Mouse (Mus musculus) lung, adult 2 months (tissue): ENCODE measurements at regions not wholly inside any gene's neighbourhood (a gene's known extent, or its start where the extent isn't known, plus 50 kb on each side); places are given as distances from the start of the nearest gene placed in this dataset.

Experiments used
- DNase-seq: peaks from one replicate; pipeline ENCODE4 v3.0.0; 2022
- H3K4me1 ChIP-seq: fragments of 200-500 bp; 2 replicates; pipeline ENCODE4 v1.6.1; 2011; ENCODE audit warnings: low read length; ENCODE audit not compliant: control insufficient read depth, insufficient read depth
- H3K4me3 ChIP-seq: fragments of 200-500 bp; replicated peaks from 2 replicates; pipeline ENCODE3; 2011; ENCODE audit warnings: low read depth, mild to moderate bottlenecking, control low read depth, low read length; ENCODE audit errors: extremely low read depth
- CTCF ChIP-seq: fragments of 200-500 bp; IDR thresholded peaks from 2 replicates; pipeline ENCODE4 v1.5.1; 2011; ENCODE audit warnings: mild to moderate bottlenecking, low read length, control low read depth; ENCODE audit not compliant: insufficient read depth
- POLR2A ChIP-seq: fragments of 200-500 bp; IDR thresholded peaks from 2 replicates; pipeline ENCODE4 v1.6.1; 2011; ENCODE audit warnings: low read depth, mild to moderate bottlenecking, control low read depth, low read length, borderline replicate concordance; ENCODE audit errors: extremely low read depth
- WGBS: fragments of 180-500 bp; shearing (Covaris S2); methylation state at CpG from one replicate; pipeline ENCODE4 v1.1.7; 2018; 5-methylcytosine and 5-hydroxymethylcytosine counted together

DNA sequence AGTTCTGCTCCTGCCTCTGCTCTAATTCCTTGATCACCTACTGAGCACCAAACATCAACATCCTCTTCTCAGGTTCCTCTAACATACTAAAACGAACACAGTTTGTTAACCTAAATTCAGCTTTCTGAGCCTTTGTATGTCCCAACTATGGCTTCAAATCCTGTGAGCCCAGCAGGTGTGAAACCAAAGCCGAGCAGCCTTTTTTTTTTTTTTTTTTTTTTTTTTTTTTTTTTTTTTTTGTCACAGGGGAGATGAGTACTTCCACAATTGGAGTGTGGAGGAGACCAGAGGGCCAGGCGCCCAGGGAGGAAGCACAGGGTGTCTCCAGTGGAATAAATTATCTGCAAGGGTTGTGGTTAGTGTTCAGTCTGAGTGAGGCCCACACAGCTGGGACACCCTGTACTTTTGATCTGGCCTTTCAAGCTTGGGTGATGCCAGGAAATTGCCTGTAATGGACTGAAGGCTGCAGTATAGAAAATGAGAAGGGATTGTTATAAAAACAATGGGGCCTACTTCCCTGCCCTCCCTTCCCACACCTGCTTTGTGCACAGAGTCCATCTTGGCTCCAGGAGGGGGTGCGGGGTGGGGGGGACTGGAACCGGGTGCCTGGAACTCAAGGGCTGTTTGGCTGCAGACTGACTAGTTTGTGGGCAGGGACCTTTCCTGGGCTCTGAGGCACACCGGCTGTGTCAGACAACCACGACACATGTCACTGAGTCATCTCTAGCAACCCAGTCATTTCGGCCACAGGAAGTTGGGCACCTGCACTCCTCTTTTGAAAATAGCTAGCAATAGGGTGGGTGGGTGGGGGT, 341.5 kb upstream of the Id2 start:
- no peak for DNase-seq
- 50% methylated on average over 8 of the region's 8 CpGs for WGBS
- TF ChIP-seq CTCF (no peak), POLR2A (no peak)
- Histone ChIP-seq H3K4me3 (no peak overlapping the region), H3K4me1 (no peaks in the 10 kb centered on the region)

DNA sequence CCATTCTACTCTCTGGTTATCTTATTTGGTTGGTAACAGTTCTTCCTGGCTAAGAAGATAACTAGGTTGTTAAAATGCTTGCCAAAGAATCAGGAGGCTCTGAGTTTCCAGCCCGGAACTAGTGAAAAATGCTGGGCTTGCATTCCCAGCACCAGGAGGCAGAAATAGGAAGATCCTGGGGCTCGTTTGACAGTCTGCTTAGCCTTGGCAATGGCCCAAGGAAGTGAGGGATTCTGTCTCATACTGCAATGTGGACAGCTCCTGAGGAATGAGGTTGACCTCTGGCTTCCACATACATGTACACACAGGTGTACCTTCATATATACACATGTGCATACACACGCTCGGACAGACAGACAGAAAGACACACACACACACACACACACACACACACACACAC, 340.6 kb upstream of the Id2 start:
- WGBS, result 62% methylated on average over 4 of the region's 4 CpGs
- no peaks in the 10 kb centered on the region for H3K4me1 ChIP-seq
- TF ChIP-seq CTCF (no peak), POLR2A (no peak)
- no peak for DNase-seq
- H3K4me3 ChIP-seq, result no peak overlapping the region

DNA sequence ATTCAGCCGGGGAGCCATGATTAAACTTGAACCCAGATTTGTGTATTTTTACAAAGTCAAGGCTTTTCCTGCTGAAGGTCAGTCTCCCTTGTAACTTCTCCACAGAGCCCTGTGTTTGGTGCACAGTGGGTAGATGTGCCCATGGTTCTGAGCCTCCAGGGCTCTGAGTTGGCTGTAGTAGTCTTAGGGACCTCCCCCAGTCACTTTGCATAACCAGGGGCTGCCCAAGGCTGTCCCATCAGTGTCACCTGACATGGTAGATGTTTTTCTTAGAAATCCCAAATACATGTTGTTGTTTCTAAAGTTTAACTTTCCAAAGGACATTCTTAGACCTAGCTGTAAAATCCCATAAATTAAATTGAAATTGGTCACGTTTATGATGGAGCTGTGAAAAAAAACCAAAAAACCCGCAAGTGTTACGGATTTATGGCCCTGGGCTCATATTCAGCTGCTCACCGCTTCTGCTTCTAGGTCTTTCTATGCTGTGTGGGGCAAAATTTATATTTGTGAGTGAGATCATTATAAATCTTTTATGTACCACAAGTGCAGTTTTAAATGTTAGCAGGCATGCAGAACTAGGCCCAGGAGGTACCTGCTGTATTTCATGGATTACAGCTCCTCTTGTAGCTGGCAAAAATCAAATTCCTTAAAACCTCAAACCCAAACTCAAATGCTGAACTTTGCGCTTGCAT, 339.4 kb upstream of the Id2 start:
- Histone ChIP-seq H3K4me1 (no peaks in the 10 kb centered on the region), H3K4me3 (no peak overlapping the region)
- no peak for DNase-seq
- TF ChIP-seq CTCF (no peak), POLR2A (no peak)
- WGBS, result 90% methylated on average over 6 of the region's 6 CpGs

DNA sequence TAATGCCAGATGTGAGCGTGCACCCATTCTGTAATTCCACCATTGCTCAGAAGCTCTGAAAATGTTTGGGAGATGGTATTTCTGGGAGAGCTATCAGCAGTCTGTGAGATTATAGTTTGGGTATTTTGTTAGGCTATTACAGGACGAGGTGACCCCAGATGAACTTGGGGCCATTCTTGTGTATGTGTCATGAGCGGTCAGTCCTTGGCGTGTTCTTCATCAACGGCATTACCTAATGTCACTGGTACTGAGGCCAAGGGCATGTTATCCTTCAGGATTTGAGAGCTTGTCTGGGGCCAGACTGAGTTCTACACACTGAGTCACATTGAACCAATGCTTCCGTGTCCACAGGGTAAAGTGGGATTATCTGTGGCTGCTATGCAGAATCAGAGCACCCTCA, 335.9 kb upstream of the Id2 start:
- 91% methylated on average over 6 of the region's 6 CpGs for WGBS
- Histone ChIP-seq H3K4me1 (no peaks in the 10 kb centered on the region), H3K4me3 (no peak overlapping the region)
- DNase-seq, result no peak
- TF ChIP-seq CTCF, result no peak
- TF ChIP-seq POLR2A, result no peak

DNA sequence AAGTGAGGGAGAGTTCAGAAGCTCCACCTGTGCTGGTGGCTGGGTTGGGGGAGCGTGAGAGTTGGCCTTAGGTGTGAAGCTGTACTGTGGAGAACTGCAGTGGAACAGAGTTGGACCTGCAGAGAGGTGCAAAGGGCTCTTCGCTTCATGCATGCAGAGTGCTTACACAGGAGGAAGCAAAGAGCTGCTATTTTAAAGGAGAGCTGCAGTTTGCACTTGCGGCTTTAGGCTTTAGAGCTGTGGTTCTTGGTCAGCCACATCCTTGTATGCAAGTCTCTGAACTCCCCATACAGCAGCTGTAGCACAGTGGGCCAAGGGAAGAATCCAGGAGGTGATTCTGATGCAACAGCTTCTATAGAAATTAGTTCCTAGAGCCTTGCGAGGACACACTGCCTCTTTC, 334.0 kb upstream of the Id2 start:
- H3K4me1 ChIP-seq, result no peaks in the 10 kb centered on the region
- 87% methylated on average over 4 of the region's 4 CpGs for WGBS

DNA sequence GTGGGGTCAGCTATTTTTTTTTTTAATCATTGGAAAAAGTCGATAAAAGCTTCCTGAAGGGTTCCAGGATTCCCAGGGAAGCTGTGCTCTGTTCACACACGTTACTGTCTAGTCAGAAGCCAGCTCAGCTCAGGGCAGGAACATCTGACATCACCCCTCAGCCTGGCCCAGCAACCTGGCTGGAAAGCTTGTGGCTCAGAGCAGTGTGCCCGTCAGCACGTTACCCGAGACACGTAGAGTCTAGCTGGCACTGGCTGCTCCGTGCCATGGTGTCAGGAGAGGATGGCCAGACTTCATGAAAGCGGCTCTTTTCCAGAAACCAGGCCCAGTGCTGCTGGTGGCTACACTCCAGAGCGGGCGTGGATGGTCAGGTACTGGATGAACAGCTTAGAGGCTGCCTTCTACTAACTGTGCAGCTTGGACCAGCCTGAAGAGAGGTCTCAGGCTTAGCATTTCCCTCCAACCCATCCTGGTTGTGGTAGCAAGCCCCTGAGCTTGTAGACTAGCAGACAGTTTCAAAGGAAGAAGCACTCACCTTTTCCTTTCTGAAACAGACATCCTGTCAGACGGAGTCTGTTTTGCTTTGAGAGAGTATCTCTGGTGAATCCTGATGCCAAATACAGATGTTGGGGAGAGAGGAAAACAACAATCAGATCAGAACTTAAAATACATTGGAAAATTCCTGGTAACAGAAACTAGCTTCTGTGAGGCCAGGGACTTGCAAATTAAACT, 331.1 kb upstream of the Id2 start:
- Histone ChIP-seq H3K4me1 (no peaks in the 10 kb centered on the region), H3K4me3 (no peak overlapping the region)
- WGBS, result 77% methylated on average over 11 of the region's 11 CpGs
- DNase-seq, result no peak
- no peak for TF ChIP-seq CTCF
- TF ChIP-seq POLR2A, result no peak

More for the DNA sequence above, 334.0 kb upstream of the Id2 start:
- no peak overlapping the region for H3K4me3 ChIP-seq
- DNase-seq, result no peak
- TF ChIP-seq CTCF, result no peak

DNA sequence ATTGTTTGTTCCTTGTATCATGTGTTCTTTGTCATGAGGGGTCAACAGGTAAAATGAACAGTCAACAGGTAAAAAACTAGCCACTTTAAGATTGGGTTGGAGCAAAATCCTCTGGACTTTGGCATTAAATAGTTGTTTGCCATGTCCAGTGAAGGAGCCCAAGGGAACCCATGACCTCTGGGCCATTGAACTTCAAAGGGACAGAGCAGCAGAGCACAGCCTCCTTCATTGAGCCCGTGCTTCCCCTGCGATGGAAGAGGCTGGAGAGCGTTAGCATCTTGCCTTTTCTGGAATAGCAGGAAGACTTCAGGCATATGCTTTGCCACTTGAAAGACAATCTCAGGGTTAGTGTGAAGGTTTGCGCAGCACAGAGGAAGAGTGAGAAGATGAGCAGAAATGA, 320.4 kb upstream of the Id2 start:
- no peak overlapping the region for H3K4me3 ChIP-seq
- TF ChIP-seq CTCF (no peak), POLR2A (no peak)

DNA sequence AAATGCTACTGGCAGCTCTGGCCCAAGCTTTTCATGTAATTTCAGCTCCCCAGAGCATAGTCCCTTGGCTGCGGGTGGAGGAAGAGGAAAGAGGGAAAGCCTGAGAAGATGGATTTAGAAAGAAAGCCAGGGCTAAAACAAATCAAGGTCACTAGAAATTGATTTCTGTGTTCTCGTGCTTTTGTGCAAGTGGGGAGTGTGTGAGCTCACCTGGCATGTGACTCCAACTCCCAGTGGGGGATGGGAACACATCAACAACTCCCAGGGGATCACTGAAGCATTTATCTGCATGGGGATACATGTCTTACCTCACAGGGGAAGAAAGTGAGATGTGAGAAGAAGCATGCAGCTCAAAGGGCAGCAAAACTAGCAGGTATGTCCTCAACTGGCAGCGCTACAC, 319.6 kb upstream of the Id2 start:
- no peak overlapping the region for H3K4me3 ChIP-seq
- H3K4me1 ChIP-seq, result no peaks in the 10 kb centered on the region; the same call in 1 of the 2 replicates
- no peak for DNase-seq
- TF ChIP-seq CTCF (no peak), POLR2A (no peak)
- 78% methylated on average over 3 of the region's 3 CpGs for WGBS

More for the DNA sequence above, 320.4 kb upstream of the Id2 start:
- 82% methylated on average over 4 of the region's 4 CpGs for WGBS
- no peak for DNase-seq
- H3K4me1 ChIP-seq, result no peaks in the 10 kb centered on the region; the same call in 1 of the 2 replicates

DNA sequence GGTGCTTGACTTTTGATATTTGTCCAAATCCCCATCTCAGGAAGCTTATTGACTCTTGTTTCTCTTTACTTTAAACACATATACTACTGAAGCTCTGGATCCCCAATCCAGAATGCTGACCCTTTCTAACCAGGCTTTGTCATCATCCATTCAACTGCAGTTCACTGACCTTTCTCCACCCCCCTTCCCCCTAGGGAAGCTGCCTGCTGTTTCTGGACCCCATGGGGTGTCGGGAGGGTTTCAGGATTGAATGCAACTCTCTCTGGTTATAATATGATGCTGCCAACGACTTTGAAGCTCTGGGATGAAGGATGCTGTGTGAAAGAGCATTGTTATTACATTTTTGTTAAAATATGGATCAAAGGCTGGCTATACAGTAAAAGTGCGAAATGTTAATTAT, 318.7 kb upstream of the Id2 start:
- no peak for DNase-seq
- H3K4me3 ChIP-seq, result no peak overlapping the region
- TF ChIP-seq CTCF (no peak), POLR2A (no peak)
- WGBS, result 62% methylated on average over 3 of the region's 3 CpGs
- no peaks in the 10 kb centered on the region; the same call in 1 of the 2 replicates for H3K4me1 ChIP-seq
